ENCODE assay signal across 7 mouse cellular contexts in genomic region chr7:44839171-44839490, GRCm38 (mm10). TPM values are rescaled to one million over a fixed set of nuclear protein-coding genes. Genes with fewer than 3 reads are reported as not detected.
DNase-seq lines count a peak whose midpoint lies in the region; ATAC-seq and TF ChIP-seq lines count a peak whose summit lies in the region.

No protein-coding gene starts in this region.

- no peak overlapping the region for H3K9ac ChIP-seq in lung, postnatal 0 days (replicated peaks; ENCODE audit: low read depth)
- peak overlapping the region; percentile 38 for H3K9ac ChIP-seq in forebrain, embryonic 15.5 days (replicated peaks)
- H3K9ac ChIP-seq in limb, embryonic 13.5 days, result peak overlapping the region; percentile 67
- H3K9ac ChIP-seq in stomach, embryonic 14.5 days (replicated peaks; ENCODE audit: low read depth, low read length), result no peak overlapping the region

- 0 out of 2 replicates have a peak overlapping the region, but pooled peaks have one; percentile 16 for H3K4me3 ChIP-seq in lung, postnatal 0 days (ENCODE audit: low read depth, low read length)
- H3K4me3 ChIP-seq in forebrain, embryonic 15.5 days, result peak overlapping the region; percentile 34
- peak overlapping the region; percentile 39 for H3K4me3 ChIP-seq in limb, embryonic 13.5 days
- H3K4me3 ChIP-seq in stomach, embryonic 14.5 days (ENCODE audit: low read depth, low read length), result peak overlapping the region; percentile 28

- no peak for TF ChIP-seq CTCF in lung, postnatal 0 days (IDR thresholded peaks at IDR 0.05)

- WGBS in lung, postnatal 0 days, result 28% methylated on average over 11 of the region's 11 CpGs
- WGBS in forebrain, embryonic 15.5 days, result 28% methylated on average over 11 of the region's 11 CpGs
- WGBS in limb, embryonic 13.5 days, result 30% methylated on average over 11 of the region's 11 CpGs
- 32% methylated on average over 11 of the region's 11 CpGs for WGBS in stomach, embryonic 14.5 days

- no peaks in the 10 kb centered on the region for H3K9me3 ChIP-seq in lung, postnatal 0 days (ENCODE audit: low read length)
- no peaks in the 10 kb centered on the region for H3K9me3 ChIP-seq in forebrain, embryonic 15.5 days
- H3K9me3 ChIP-seq in limb, embryonic 13.5 days, result no peaks in the 10 kb centered on the region
- H3K9me3 ChIP-seq in stomach, embryonic 14.5 days (ENCODE audit: control insufficient read depth, low read depth, low read length), result no peaks in the 10 kb centered on the region

- no peak overlapping the region for H3K27ac ChIP-seq in lung, postnatal 0 days (ENCODE audit: low read length)
- H3K27ac ChIP-seq in forebrain, embryonic 15.5 days (replicated peaks), result no peak overlapping the region
- no peak overlapping the region for H3K27ac ChIP-seq in limb, embryonic 13.5 days
- H3K27ac ChIP-seq in stomach, embryonic 14.5 days (ENCODE audit: low read length), result no peak overlapping the region

- peak overlapping the region; percentile 58 for H3K4me2 ChIP-seq in lung, postnatal 0 days (replicated peaks; ENCODE audit: low read depth, low read length)
- H3K4me2 ChIP-seq in forebrain, embryonic 15.5 days (replicated peaks), result peak overlapping the region; percentile 49
- H3K4me2 ChIP-seq in limb, embryonic 13.5 days (replicated peaks), result peak overlapping the region; percentile 70
- peak overlapping the region; percentile 44 for H3K4me2 ChIP-seq in stomach, embryonic 14.5 days (replicated peaks; ENCODE audit: low read depth, low read length)

- ATAC-seq in lung, postnatal 0 days, result no peak
- ATAC-seq in forebrain, embryonic 15.5 days (replicated peaks), result no peak
- no peak for ATAC-seq in limb, embryonic 13.5 days (ENCODE audit: low FRiP score, low read depth)
- no peak for ATAC-seq in stomach, embryonic 14.5 days (ENCODE audit: insufficient number of reproducible peaks, insufficient read depth, low FRiP score, low read depth)

- no peak for DNase-seq in lung, postnatal 0 days (ENCODE audit: low spot score)
- no peak for DNase-seq in lung, postnatal 36 days
- DNase-seq in ovary, postnatal 14 days (ENCODE audit: low spot score), result no peak
- no peak for DNase-seq in ovary, postnatal 10 days (ENCODE audit: low spot score)

- peaks cover 23% of the 10 kb centered on the region; the same call in 1 of the 2 replicates for H3K36me3 ChIP-seq in lung, postnatal 0 days (ENCODE audit: insufficient read depth, low read length)
- H3K36me3 ChIP-seq in forebrain, embryonic 15.5 days, result peaks cover 33% of the 10 kb centered on the region
- H3K36me3 ChIP-seq in limb, embryonic 13.5 days, result peaks cover 38% of the 10 kb centered on the region
- H3K36me3 ChIP-seq in stomach, embryonic 14.5 days (ENCODE audit: control insufficient read depth, insufficient read depth, low read length), result peaks cover 24% of the 10 kb centered on the region

- TF ChIP-seq EP300 in lung, postnatal 0 days (IDR thresholded peaks at IDR 0.05), result no peak

- 0 out of 2 replicates have a peak, but pooled peaks cover 3% of the 10 kb centered on the region for H3K27me3 ChIP-seq in lung, postnatal 0 days (replicated peaks; ENCODE audit: insufficient read depth, low read length)
- peaks cover 24% of the 10 kb centered on the region for H3K27me3 ChIP-seq in forebrain, embryonic 15.5 days
- H3K27me3 ChIP-seq in limb, embryonic 13.5 days, result peaks cover 48% of the 10 kb centered on the region
- no peaks in the 10 kb centered on the region for H3K27me3 ChIP-seq in stomach, embryonic 14.5 days (ENCODE audit: control insufficient read depth, insufficient read depth, low read length)

- H3K4me1 ChIP-seq in lung, postnatal 0 days (ENCODE audit: insufficient read depth, low read depth, low read length), result peaks cover 15% of the 10 kb centered on the region; the same call in 1 of the 2 replicates
- peaks cover 13% of the 10 kb centered on the region for H3K4me1 ChIP-seq in forebrain, embryonic 15.5 days
- H3K4me1 ChIP-seq in limb, embryonic 13.5 days, result peaks cover 15% of the 10 kb centered on the region
- peaks cover 10% of the 10 kb centered on the region; the same call in 1 of the 2 replicates for H3K4me1 ChIP-seq in stomach, embryonic 14.5 days (ENCODE audit: control insufficient read depth, insufficient read depth, low read length)

RNA-seq across cellular contexts. Expression of gene Akt1s1, which starts 9.7 kb away (rescaled TPM):
- polyA plus RNA-seq in lung, postnatal 0 days (2015; fragmentation: Nextera tagmentation; extraction: Ambion mirVana), result 84.0 and 89.4 TPM in 2 replicates
- 118 and 120 TPM in 2 replicates for polyA plus RNA-seq in forebrain, embryonic 15.5 days (2015; fragmentation: Nextera tagmentation; extraction: Ambion mirVana)
- 112 and 122 TPM in 2 replicates for polyA plus RNA-seq in limb, embryonic 13.5 days (2015; fragmentation: Nextera tagmentation; extraction: Ambion mirVana)
- 43.6 and 54.9 TPM in 2 replicates for polyA plus RNA-seq in stomach, embryonic 14.5 days (2014; fragmentation: Nextera tagmentation; extraction: Ambion mirVana)

RNA-seq across cellular contexts. Expression of gene Tbc1d17, which starts 9.7 kb away (rescaled TPM):
- 73.2 and 84.0 TPM in 2 replicates for polyA plus RNA-seq in lung, postnatal 0 days (2015; fragmentation: Nextera tagmentation; extraction: Ambion mirVana)
- 119 and 120 TPM in 2 replicates for polyA plus RNA-seq in forebrain, embryonic 15.5 days (2015; fragmentation: Nextera tagmentation; extraction: Ambion mirVana)
- 86.0 and 90.5 TPM in 2 replicates for polyA plus RNA-seq in limb, embryonic 13.5 days (2015; fragmentation: Nextera tagmentation; extraction: Ambion mirVana)
- polyA plus RNA-seq in stomach, embryonic 14.5 days (2014; fragmentation: Nextera tagmentation; extraction: Ambion mirVana), result 64.6 and 71.8 TPM in 2 replicates

RNA-seq across cellular contexts. Expression of gene Pnkp, which starts 17.8 kb away (rescaled TPM):
- polyA plus RNA-seq in lung, postnatal 0 days (2015; fragmentation: Nextera tagmentation; extraction: Ambion mirVana), result 39.7 and 41.3 TPM in 2 replicates
- polyA plus RNA-seq in forebrain, embryonic 15.5 days (2015; fragmentation: Nextera tagmentation; extraction: Ambion mirVana), result 32.1 and 35.3 TPM in 2 replicates
- 33.1 and 33.9 TPM in 2 replicates for polyA plus RNA-seq in limb, embryonic 13.5 days (2015; fragmentation: Nextera tagmentation; extraction: Ambion mirVana)
- 25.7 and 30.0 TPM in 2 replicates for polyA plus RNA-seq in stomach, embryonic 14.5 days (2014; fragmentation: Nextera tagmentation; extraction: Ambion mirVana)

RNA-seq across cellular contexts. Expression of gene Atf5, which starts 22.7 kb away (rescaled TPM):
- 6.0 and 6.1 TPM in 2 replicates for polyA plus RNA-seq in lung, postnatal 0 days (2015; fragmentation: Nextera tagmentation; extraction: Ambion mirVana)
- polyA plus RNA-seq in forebrain, embryonic 15.5 days (2015; fragmentation: Nextera tagmentation; extraction: Ambion mirVana), result 4.6 and 5.0 TPM in 2 replicates
- 3.2 and 3.6 TPM in 2 replicates for polyA plus RNA-seq in limb, embryonic 13.5 days (2015; fragmentation: Nextera tagmentation; extraction: Ambion mirVana)
- 3.1 and 4.4 TPM in 2 replicates for polyA plus RNA-seq in stomach, embryonic 14.5 days (2014; fragmentation: Nextera tagmentation; extraction: Ambion mirVana)

RNA-seq across cellular contexts. Expression of gene Il4i1, which starts 22.9 kb away (rescaled TPM):
- polyA plus RNA-seq in lung, postnatal 0 days (2015; fragmentation: Nextera tagmentation; extraction: Ambion mirVana), result 1.9 and 2.3 TPM in 2 replicates
- 1.8 and 2.3 TPM in 2 replicates for polyA plus RNA-seq in forebrain, embryonic 15.5 days (2015; fragmentation: Nextera tagmentation; extraction: Ambion mirVana)
- 1.4 and 2.5 TPM in 2 replicates for polyA plus RNA-seq in limb, embryonic 13.5 days (2015; fragmentation: Nextera tagmentation; extraction: Ambion mirVana)
- polyA plus RNA-seq in stomach, embryonic 14.5 days (2014; fragmentation: Nextera tagmentation; extraction: Ambion mirVana), result 1.2 and 3.0 TPM in 2 replicates

Comparison
In these comparisons a context has a peak if more than half of its experiments do, and no peak if none do; other contexts are left out.
1. H3K9ac ChIP-seq: peak in forebrain, embryonic 15.5 days (single experiment) and limb, embryonic 13.5 days (single experiment); none in lung, postnatal 0 days (single experiment) and stomach, embryonic 14.5 days (single experiment).
2. Peak in every context shown above with its lines, with median percentiles within 50 percentile points of each other: H3K4me2 ChIP-seq and H3K4me3 ChIP-seq.